Mouse (Mus musculus) olfactory bulb, adult 2 months (tissue): ENCODE measurements around the gene Dnmbp.

Experiments used
- CTCF ChIP-seq: fragments of 200-500 bp; IDR thresholded peaks from 2 replicates; pipeline ENCODE4 v1.5.1; 2012; ENCODE audit warnings: low read depth, mild to moderate bottlenecking, low read length, moderate library complexity; ENCODE audit not compliant: insufficient read depth
- POLR2A ChIP-seq: fragments of 200-500 bp; IDR thresholded peaks from 2 replicates; pipeline ENCODE4 v1.6.1; 2012; ENCODE audit warnings: mild to moderate bottlenecking, low read depth, low read length, moderate library complexity; ENCODE audit not compliant: insufficient read depth

DNA sequence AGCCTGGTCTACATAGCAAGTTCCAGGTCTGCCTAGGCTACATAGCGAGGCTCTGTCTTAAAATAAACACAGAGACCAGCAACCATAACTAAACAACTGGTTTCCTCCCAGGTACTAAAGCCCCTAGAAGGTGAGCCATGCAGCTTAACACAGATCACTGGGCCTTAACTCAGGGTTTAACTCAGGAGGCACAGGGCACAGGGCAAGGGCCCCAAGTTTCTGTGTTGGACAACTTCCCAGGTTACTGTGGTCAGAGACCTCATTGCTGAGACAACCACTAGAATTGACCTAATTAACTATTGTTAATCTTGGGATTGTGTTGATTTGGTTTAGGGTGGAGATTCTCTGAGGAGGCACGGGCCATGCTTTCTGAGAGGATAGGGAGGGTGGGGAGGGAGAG is 26.5 kb upstream of the Dnmbp start:
- TF ChIP-seq POLR2A (no peak), CTCF (no peak)
